Mouse (Mus musculus) frontal cortex, postnatal 25 days (tissue): ENCODE measurements around the gene Hsd11b1.
"Not testable (repeated sequence)": the region's sequence is repeated elsewhere in the genome, so short reads cannot be mapped to it uniquely, and the experiment has no call there.

ENCODE experiments used
- DNase-seq, 2 experiments: peaks; one replicate each; pipeline ENCODE4 v3.0.0; 2022; ENCODE audit warnings: low spot score in 2 of 2

Gene Hsd11b1

GRCm38 (mm10) chr1:193279492-193279891 lies 15.6 kb upstream of the Hsd11b1 start:
- no peak for DNase-seq

GRCm38 (mm10) chr1:193278414-193279045 lies 14.7 kb upstream of the Hsd11b1 start:
- DNase-seq, result no peak

- no peak for DNase-seq
Measured at GRCm38 (mm10) chr1:193274407-193275071, 10.7 kb upstream of the Hsd11b1 start.

- peak; percentile 23 to 35 for DNase-seq
Measured at GRCm38 (mm10) chr1:193272916-193273601, 9.2 kb upstream of the Hsd11b1 start, which contains the start of gene G0s2. G0s2 (minus strand) TSS chr1:193273217.

- DNase-seq, result no peak
Measured at GRCm38 (mm10) chr1:193272137-193272915, 8.5 kb upstream of the Hsd11b1 start.

- DNase-seq, result no peak
Measured at GRCm38 (mm10) chr1:193270965-193271763, 7.3 kb upstream of the Hsd11b1 start.

- DNase-seq, result no peak
Measured at GRCm38 (mm10) chr1:193265734-193266133, 1.9 kb upstream of the Hsd11b1 start.

GRCm38 (mm10) chr1:193263026-193263907 lies 608 bp downstream of the Hsd11b1 start:
- DNase-seq, result no peak

GRCm38 (mm10) chr1:193261897-193262548 lies 1.9 kb downstream of the Hsd11b1 start:
- DNase-seq, result no peak

GRCm38 (mm10) chr1:193259559-193259958 lies 4.3 kb downstream of the Hsd11b1 start:
- DNase-seq, result no peak

GRCm38 (mm10) chr1:193256621-193257098 lies 7.2 kb downstream of the Hsd11b1 start:
- no peak for DNase-seq

GRCm38 (mm10) chr1:193256289-193256577 lies 7.6 kb downstream of the Hsd11b1 start:
- no peak for DNase-seq

GRCm38 (mm10) chr1:193255488-193256288 lies 8.2 kb downstream of the Hsd11b1 start:
- DNase-seq, result peak; percentile 50 to 68

- no peak for DNase-seq
Measured at GRCm38 (mm10) chr1:193255032-193255431, 8.8 kb downstream of the Hsd11b1 start.

- DNase-seq, result not testable (repeated sequence)
Measured at GRCm38 (mm10) chr1:193253895-193254294, 10.0 kb downstream of the Hsd11b1 start.

GRCm38 (mm10) chr1:193252616-193253015 lies 11.3 kb downstream of the Hsd11b1 start:
- DNase-seq, result no peak

- no peak for DNase-seq
Measured at GRCm38 (mm10) chr1:193251386-193251785, 12.5 kb downstream of the Hsd11b1 start.

GRCm38 (mm10) chr1:193250026-193250425 lies 13.8 kb downstream of the Hsd11b1 start:
- no peak for DNase-seq

GRCm38 (mm10) chr1:193244235-193244634 lies 19.6 kb downstream of the Hsd11b1 start:
- DNase-seq, result no peak
